Mouse (Mus musculus) hematopoietic multipotent progenitor cell, adult 10-12 weeks (in vitro differentiated cells): ENCODE measurements around the gene Kras. TPM values are rescaled to one million over a fixed set of nuclear protein-coding genes. Genes with fewer than 3 reads are reported as not detected.

Experiments used
- polyA plus RNA-seq: library from polyadenylated mRNA; stranded (reverse); fragments of >175 nt; gene quantifications from 2 replicates; pipeline ENCODE4 v1.2.3, GENCODE M21; 2012; ENCODE audit warnings: low replicate concordance

Gene Kras
- 32.6 and 66.5 TPM in 2 replicates for polyA plus RNA-seq

DNA sequence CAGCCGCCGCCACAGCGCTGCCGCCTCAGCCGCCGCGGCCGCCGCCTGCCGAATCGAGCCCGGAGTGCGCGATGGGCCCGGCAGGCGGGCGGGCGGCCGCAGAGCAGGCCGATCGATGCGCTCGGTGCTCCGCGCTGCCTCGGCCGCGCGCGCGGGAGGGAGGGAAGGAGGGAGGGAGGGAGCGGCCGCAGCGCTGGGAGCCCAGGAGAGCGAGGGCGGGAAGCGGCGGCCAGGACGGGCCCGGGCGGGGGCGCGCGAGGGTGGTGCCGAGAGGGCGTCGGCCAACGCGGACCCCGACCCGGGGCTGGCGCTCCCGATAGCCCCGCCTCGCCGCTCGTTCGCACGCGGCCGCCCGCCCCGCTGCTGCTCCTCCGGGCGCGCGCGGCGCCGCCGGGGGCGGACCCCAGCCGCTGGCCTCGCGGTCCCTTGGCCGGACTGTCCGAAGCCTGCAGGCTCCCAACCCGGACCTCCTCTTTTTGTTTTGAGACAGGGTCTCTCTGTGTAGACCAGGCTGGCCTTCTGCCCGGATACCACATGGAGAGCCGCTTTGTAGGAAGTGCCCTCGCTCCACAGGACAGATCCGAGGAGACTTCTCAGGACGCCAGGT lies at the start of gene Kras:
Kras (minus strand) TSS at position 55 of the 607 bp plus-strand sequence.

DNA sequence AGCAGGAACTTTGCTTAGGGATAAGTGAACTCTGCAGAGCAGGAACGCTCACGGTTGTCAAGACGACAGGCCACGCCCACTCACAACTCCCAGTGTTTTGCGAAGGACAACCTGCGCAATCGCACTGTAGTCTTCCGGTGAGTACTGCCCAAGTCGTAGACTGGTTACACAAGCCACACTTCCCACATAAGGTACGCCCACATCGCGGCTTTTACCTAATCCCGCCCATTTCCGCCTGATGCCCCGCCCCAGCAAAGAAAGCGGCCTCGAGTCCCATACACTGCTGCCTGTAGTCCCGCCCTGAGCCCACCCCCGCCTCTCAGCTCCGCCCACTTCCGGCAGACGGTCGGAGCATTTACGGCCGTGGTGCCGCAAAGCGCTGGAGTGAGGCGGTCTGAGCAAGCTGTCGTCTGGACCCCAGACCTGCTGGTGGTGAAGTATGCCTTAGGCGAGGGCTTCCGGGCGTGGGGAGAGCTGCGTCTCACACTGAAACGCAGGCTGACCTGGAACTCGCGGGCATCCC lies 39.2 kb downstream of the Kras start, which contains the start of the genes Casc1 and Etfrf1:
Casc1 (minus strand) TSS at position 190 of the 523 bp plus-strand sequence.
Etfrf1 (plus strand) TSS at position 319 of the 523 bp plus-strand sequence.

Other genes starting within 250 kb of the Kras start
- 0.37 and 0.92 TPM in 2 replicates for gene Bcat1, start 174.1 kb downstream of the Kras start, polyA plus RNA-seq
- 113 and 193 TPM in 2 replicates for gene Lrmp, start 134.6 kb downstream of the Kras start, polyA plus RNA-seq
- gene Casc1, start 39.2 kb downstream of the Kras start, polyA plus RNA-seq: 0.04 and 0.05 TPM in 2 replicates
- gene Etfrf1, start 39.1 kb downstream of the Kras start, polyA plus RNA-seq: 1.00 and 1.4 TPM in 2 replicates